In the genomic region with DNA sequence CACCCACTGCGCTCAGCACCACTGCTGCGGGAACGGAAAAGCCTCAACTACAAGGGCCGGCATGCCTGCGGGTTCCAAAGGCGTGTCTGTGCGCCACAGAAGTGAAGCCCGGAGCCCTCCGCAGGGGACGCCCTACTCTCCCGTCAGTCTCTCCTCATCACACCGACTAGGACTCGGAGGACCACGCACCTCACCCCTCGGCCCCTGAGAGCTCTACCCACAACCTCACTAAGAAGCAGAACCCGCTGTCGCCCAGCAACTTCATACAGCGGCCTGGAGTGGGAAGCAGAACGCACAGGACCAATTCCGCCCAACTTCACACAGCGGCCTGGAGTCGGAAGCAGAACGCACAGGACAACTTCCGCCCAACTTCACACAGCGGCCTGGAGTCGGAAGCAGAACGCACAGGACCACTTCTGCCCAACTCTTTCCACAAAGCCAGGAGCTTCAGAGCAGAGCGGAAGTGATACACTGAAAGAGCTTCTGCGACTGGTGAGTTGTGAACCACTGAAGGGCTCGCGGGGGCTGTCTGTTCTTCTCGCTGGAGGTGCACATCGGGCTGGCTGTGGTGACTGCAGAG, we compare ENCODE assay signal across 8 mouse cellular contexts. TPM values are rescaled to one million over a fixed set of nuclear protein-coding genes. Genes with fewer than 3 reads are reported as not detected.
DNase-seq lines count a peak whose midpoint lies in the region; ATAC-seq and TF ChIP-seq lines count a peak whose summit lies in the region.

A gene (plus strand): TSS at position 9 of the 580 bp plus-strand sequence.
A gene (minus strand): TSS at position 344 of the 580 bp plus-strand sequence.

- ATAC-seq in heart, embryonic 11.5 days (replicated peaks; ENCODE audit: insufficient number of reproducible peaks, low FRiP score, low TSS enrichment) = peak; percentile 89
- ATAC-seq in kidney, embryonic 16.5 days (ENCODE audit: low FRiP score, low TSS enrichment) = peak; percentile 97

- peak within 1 kb of the TSS; percentile 88 for H3ac ChIP-seq in C2C12 (ENCODE audit: control insufficient read depth, insufficient read length, low read depth)
- H3ac ChIP-seq in myocyte (ENCODE audit: control insufficient read depth, insufficient read length) = peak within 1 kb of the TSS; percentile 64

- H3K27ac ChIP-seq in heart, embryonic 11.5 days (ENCODE audit: low read depth, low read length) = peak within 1 kb of the TSS; percentile 89
- H3K27ac ChIP-seq in kidney, embryonic 16.5 days (ENCODE audit: low read length) = peak within 1 kb of the TSS; percentile 97
- H3K27ac ChIP-seq in liver, adult 2 months (replicated peaks; ENCODE audit: insufficient read depth, low read depth, low read length) = peak within 1 kb of the TSS; percentile 65

- under 1% methylated on average over 33 of the region's 33 CpGs for WGBS in heart, embryonic 11.5 days (ENCODE audit: insufficient replicate concordance)
- under 1% methylated on average over 33 of the region's 33 CpGs for WGBS in kidney, embryonic 16.5 days
- under 1% methylated on average over 33 of the region's 33 CpGs for WGBS in liver, adult 2 months

- H3K79me2 ChIP-seq in C2C12 (ENCODE audit: control insufficient read depth, insufficient read depth) = peaks cover 66% of the 10 kb centered on the region
- peaks cover 11% of the 10 kb centered on the region for H3K79me2 ChIP-seq in liver, adult 2 months (ENCODE audit: control insufficient read depth, insufficient read depth, low read length)
- peaks cover 42% of the 10 kb centered on the region for H3K79me2 ChIP-seq in myocyte (ENCODE audit: control insufficient read depth, insufficient read depth)

- peaks cover 46% of the 10 kb centered on the region for H3K79me3 ChIP-seq in C2C12 (ENCODE audit: low read depth)

- H3K4me3 ChIP-seq in C2C12 (ENCODE audit: insufficient read depth, poor library complexity, severe bottlenecking) (peak within 1 kb of the TSS; percentile 65), myocyte (peak within 1 kb of the TSS; percentile 93)
- peak within 1 kb of the TSS; percentile 84 for H3K4me3 ChIP-seq in erythroblast, embryonic 14.5 days (replicated peaks)
- H3K4me3 ChIP-seq in heart, embryonic 11.5 days (ENCODE audit: low read depth, low read length) = peak within 1 kb of the TSS; percentile 77
- peak within 1 kb of the TSS; percentile 69 for H3K4me3 ChIP-seq in kidney, embryonic 16.5 days (ENCODE audit: low read length)
- peak within 1 kb of the TSS; percentile 77 for H3K4me3 ChIP-seq in liver, adult 2 months (ENCODE audit: insufficient read depth, low read depth, low read length)

- H3K9me3 ChIP-seq in erythroblast, embryonic 14.5 days (ENCODE audit: control insufficient read depth, low read length) = no peaks in the 10 kb centered on the region
- no peaks in the 10 kb centered on the region for H3K9me3 ChIP-seq in heart, embryonic 11.5 days (replicated peaks; ENCODE audit: control insufficient read depth, low read length)
- no peaks in the 10 kb centered on the region for H3K9me3 ChIP-seq in kidney, embryonic 16.5 days (ENCODE audit: low read length)

- H3K4me1 ChIP-seq in erythroblast, embryonic 14.5 days (ENCODE audit: control insufficient read depth) = peaks cover 43% of the 10 kb centered on the region
- H3K4me1 ChIP-seq in heart, embryonic 11.5 days (ENCODE audit: control insufficient read depth, insufficient read depth, low read length) = peaks cover 7% of the 10 kb centered on the region
- H3K4me1 ChIP-seq in kidney, embryonic 16.5 days (ENCODE audit: insufficient read depth, low read length) = peaks cover 14% of the 10 kb centered on the region; the same call in 1 of the 2 replicates
- H3K4me1 ChIP-seq in liver, adult 2 months (ENCODE audit: control insufficient read depth, insufficient read depth, low read length) = peaks cover 12% of the 10 kb centered on the region

- no peak for TF ChIP-seq CTCF in C2C12 (IDR thresholded peaks at IDR 0.05; ENCODE audit: control insufficient read depth, insufficient read depth, insufficient read length)
- TF ChIP-seq CTCF in brain, embryonic 14.5 days (IDR thresholded peaks at IDR 0.05; ENCODE audit: borderline replicate concordance, extremely low read depth, insufficient read depth, insufficient read length) = no peak
- TF ChIP-seq CTCF in liver, adult 2 months (IDR thresholded peaks at IDR 0.05; ENCODE audit: low read depth, low read length) = peak; percentile 35

- H3K36me3 ChIP-seq in C2C12 (ENCODE audit: control insufficient read depth, insufficient read depth) (peaks cover 44% of the 10 kb centered on the region), myocyte (ENCODE audit: control insufficient read depth, insufficient read depth) (peaks cover 8% of the 10 kb centered on the region)
- peaks cover 34% of the 10 kb centered on the region for H3K36me3 ChIP-seq in erythroblast, embryonic 14.5 days (ENCODE audit: control insufficient read depth)
- H3K36me3 ChIP-seq in heart, embryonic 11.5 days (ENCODE audit: control insufficient read depth, insufficient read depth, low read length) = no peaks in the 10 kb centered on the region; the same call in 1 of the 2 replicates
- peaks cover 12% of the 10 kb centered on the region for H3K36me3 ChIP-seq in kidney, embryonic 16.5 days (ENCODE audit: insufficient read depth, low read length)
- peaks cover 3% of the 10 kb centered on the region; the same call in 1 of the 2 replicates for H3K36me3 ChIP-seq in liver, adult 2 months (ENCODE audit: control insufficient read depth, insufficient read depth, low read length)
- H3K36me3 ChIP-seq in splenic B cell, adult 2 months (ENCODE audit: control insufficient read depth, insufficient read depth, low read length, poor library complexity, severe bottlenecking) = peaks cover 7% of the 10 kb centered on the region

- peak within 1 kb of the TSS; percentile 80 for H3K4me2 ChIP-seq in heart, embryonic 11.5 days
- H3K4me2 ChIP-seq in kidney, embryonic 16.5 days (replicated peaks; ENCODE audit: low read depth, low read length) = peak within 1 kb of the TSS; percentile 67
- H3K4me2 ChIP-seq in myocyte (ENCODE audit: low read depth) = peak within 1 kb of the TSS; percentile 85

- H3K9ac ChIP-seq in heart, embryonic 11.5 days (ENCODE audit: low read depth, low read length) = peak within 1 kb of the TSS; percentile 90
- peak within 1 kb of the TSS; percentile 84 for H3K9ac ChIP-seq in kidney, embryonic 16.5 days (replicated peaks; ENCODE audit: low read length)
- H3K9ac ChIP-seq in liver, adult 2 months (ENCODE audit: low read depth, low read length) = peak within 1 kb of the TSS; percentile 88

- DNase-seq in brain, embryonic 14.5 days (ENCODE audit: low read depth) = peak; percentile 98
- peak; percentile 90 for DNase-seq in liver, adult 2 months (ENCODE audit: extremely low read depth, low read depth, low spot score)
- DNase-seq in splenic B cell, adult 2 months (ENCODE audit: low read depth, low spot score) = peak; percentile 87

- no peaks in the 10 kb centered on the region for H3K27me3 ChIP-seq in C2C12 (ENCODE audit: control insufficient read depth, insufficient read depth, insufficient read length)
- H3K27me3 ChIP-seq in erythroblast, embryonic 14.5 days (ENCODE audit: control insufficient read depth) = no peaks in the 10 kb centered on the region
- H3K27me3 ChIP-seq in heart, embryonic 11.5 days (ENCODE audit: control insufficient read depth, insufficient read depth, low read length) = no peaks in the 10 kb centered on the region
- H3K27me3 ChIP-seq in kidney, embryonic 16.5 days (ENCODE audit: insufficient read depth, low read length) = no peaks in the 10 kb centered on the region
- no peaks in the 10 kb centered on the region for H3K27me3 ChIP-seq in liver, adult 2 months (ENCODE audit: control insufficient read depth, insufficient read depth, low read length)
- H3K27me3 ChIP-seq in myocyte (ENCODE audit: control insufficient read depth, insufficient read depth, insufficient read length) = no peaks in the 10 kb centered on the region
- no peaks in the 10 kb centered on the region for H3K27me3 ChIP-seq in splenic B cell, adult 2 months (ENCODE audit: control insufficient read depth, insufficient read depth, low read length, poor library complexity, severe bottlenecking)

- TF ChIP-seq POLR2A in brain, embryonic 14.5 days (IDR thresholded peaks at IDR 0.05; ENCODE audit: borderline replicate concordance, extremely low read depth, insufficient read depth, insufficient read length, poor library complexity, severe bottlenecking) = peak; percentile 59; the same call in 1 of the 2 replicates
- TF ChIP-seq POLR2A in liver, adult 2 months (IDR thresholded peaks at IDR 0.05; ENCODE audit: extremely low read depth, insufficient read depth, low read length) = peak; percentile 62
- TF ChIP-seq POLR2A in myocyte (IDR thresholded peaks at IDR 0.05; ENCODE audit: insufficient read length, low read depth) = peak; percentile 57

TF ChIP-seq in C2C12, 6 proteins besides CTCF, POLR2A, EP300 and RAD21:
- TF ChIP-seq CEBPB (IDR thresholded peaks at IDR 0.05; ENCODE audit: low read depth) (no peak), MAX (IDR thresholded peaks at IDR 0.05) (peak; percentile 73)

TF ChIP-seq in myocyte, 11 proteins besides CTCF, POLR2A, EP300 and RAD21:
- TF ChIP-seq MYOD1 (IDR thresholded peaks at IDR 0.05; ENCODE audit: control insufficient read depth in 1 of 3, insufficient read length in 2 of 3, low read depth in 2 of 3) (peak in 1 of 3 experiments; percentile 17), MAX (IDR thresholded peaks at IDR 0.05; ENCODE audit: low read depth) (no peak), MYOG (IDR thresholded peaks at IDR 0.05; ENCODE audit: control insufficient read depth in 1 of 3, insufficient read depth in 1 of 3, insufficient read length in 2 of 3, low read depth in 2 of 3) (peak in 1 of 3 experiments; percentile 31), POLR2AphosphoS2 (IDR thresholded peaks at IDR 0.05; ENCODE audit: insufficient read length, low read depth) (peak; percentile 68)

RNA-seq across cellular contexts. Expression of the first gene that starts in this region (rescaled TPM):
- polyA plus RNA-seq in C2C12 (2012; fragmentation: generic; extraction: Trizol) (43.3 TPM), myocyte (2012; fragmentation: generic; extraction: Trizol) (30.0 TPM)
- 44.8 and 49.3 TPM in 2 replicates for polyA plus RNA-seq in brain, embryonic 14.5 days (2012; rRNA removed)
- polyA plus RNA-seq in erythroblast, embryonic 14.5 days (2012) = 0.08 and 0.25 TPM in 2 replicates
- polyA plus RNA-seq in heart, embryonic 11.5 days (2014; fragmentation: Nextera tagmentation; extraction: Ambion mirVana) = 35.0 and 36.4 TPM in 2 replicates
- 51.9 and 52.2 TPM in 2 replicates for polyA plus RNA-seq in kidney, embryonic 16.5 days (2015; fragmentation: Nextera tagmentation; extraction: Ambion mirVana)
- 9.4 and 10.5 TPM in 2 replicates for total RNA-seq in liver, adult 2 months (2014; rRNA removed)
- polyA plus RNA-seq in liver, adult 2 months (2012; rRNA removed) = 11.4 and 11.9 TPM in 2 replicates

RNA-seq across cellular contexts. Expression of the second gene that starts in this region (rescaled TPM):
- polyA plus RNA-seq in C2C12 (2012; fragmentation: generic; extraction: Trizol) (88.9 TPM), myocyte (2012; fragmentation: generic; extraction: Trizol) (45.8 TPM)
- 32.6 and 34.6 TPM in 2 replicates for polyA plus RNA-seq in brain, embryonic 14.5 days (2012; rRNA removed)
- 0.40 and 0.43 TPM in 2 replicates for polyA plus RNA-seq in erythroblast, embryonic 14.5 days (2012)
- 36.5 and 37.1 TPM in 2 replicates for polyA plus RNA-seq in heart, embryonic 11.5 days (2014; fragmentation: Nextera tagmentation; extraction: Ambion mirVana)
- polyA plus RNA-seq in kidney, embryonic 16.5 days (2015; fragmentation: Nextera tagmentation; extraction: Ambion mirVana) = 55.6 and 60.6 TPM in 2 replicates
- 21.5 and 32.6 TPM in 2 replicates for total RNA-seq in liver, adult 2 months (2014; rRNA removed)
- polyA plus RNA-seq in liver, adult 2 months (2012; rRNA removed) = 13.6 and 14.2 TPM in 2 replicates

Comparison
In these comparisons a context has a peak if more than half of its experiments do, and no peak if none do; other contexts are left out.
1. Peak in every context shown above with its lines: DNase-seq, ATAC-seq, H3K4me3 ChIP-seq and H3K27ac ChIP-seq.
2. RNA of the second gene that starts in this region (polyA plus RNA-seq): 88.9 TPM in C2C12 (single experiment), 55.6 to 60.6 TPM in kidney, embryonic 16.5 days, 45.8 TPM in myocyte (single experiment), 36.5 to 37.1 TPM in heart, embryonic 11.5 days, 32.6 to 34.6 TPM in brain, embryonic 14.5 days and 13.6 to 14.2 TPM in liver, adult 2 months; 0.40 to 0.43 TPM in erythroblast, embryonic 14.5 days; every median in the first group is over 10 times any median in the second.